Mouse (Mus musculus) cerebellum, adult 11 months (tissue): ENCODE measurements around the gene Tapt1.
"Not testable (repeated sequence)": the region's sequence is repeated elsewhere in the genome, so short reads cannot be mapped to it uniquely, and the experiment has no call there.

Experiments used
- DNase-seq: peaks from one replicate; pipeline ENCODE4 v3.0.0; 2022

Gene Tapt1

DNA sequence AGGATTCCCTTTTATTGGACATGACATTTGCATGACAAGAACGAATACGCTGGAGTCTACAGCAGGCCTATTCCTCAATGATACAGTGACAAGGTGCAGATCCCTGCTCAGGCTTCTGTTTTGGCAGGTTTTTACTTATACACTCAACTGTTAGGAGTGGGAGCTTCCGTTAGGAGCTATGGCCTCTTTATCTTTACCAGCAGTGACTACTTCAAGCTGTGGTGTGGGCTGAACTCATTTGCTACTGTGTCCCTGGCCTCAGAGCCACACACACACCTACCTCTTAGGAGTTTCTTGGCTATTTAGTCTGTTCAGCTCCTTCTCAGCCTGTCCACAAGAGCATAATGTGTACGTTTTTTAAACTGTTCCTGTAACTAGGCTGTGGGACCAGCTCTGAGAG lies 30.3 kb downstream of the Tapt1 start:
- DNase-seq, result no peak

DNA sequence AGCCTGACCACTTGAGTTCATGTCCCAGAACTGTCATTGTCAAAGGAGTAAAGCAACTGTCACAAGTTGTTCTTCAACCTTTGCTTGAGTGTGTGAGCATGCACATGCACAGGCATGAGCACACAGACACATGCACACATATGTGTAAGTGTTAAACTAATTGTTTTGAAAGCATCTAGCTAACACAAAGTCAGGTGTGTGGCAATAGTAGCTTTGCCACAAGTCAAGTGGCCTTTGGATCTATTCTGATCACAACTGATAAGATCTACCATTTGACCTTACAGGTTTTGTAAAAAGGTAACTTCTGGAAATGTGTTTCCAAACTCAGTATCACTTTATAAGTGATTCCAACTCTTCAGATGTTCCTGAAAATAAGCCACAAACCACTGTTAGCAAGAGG lies 39.1 kb downstream of the Tapt1 start:
- no peak for DNase-seq

DNA sequence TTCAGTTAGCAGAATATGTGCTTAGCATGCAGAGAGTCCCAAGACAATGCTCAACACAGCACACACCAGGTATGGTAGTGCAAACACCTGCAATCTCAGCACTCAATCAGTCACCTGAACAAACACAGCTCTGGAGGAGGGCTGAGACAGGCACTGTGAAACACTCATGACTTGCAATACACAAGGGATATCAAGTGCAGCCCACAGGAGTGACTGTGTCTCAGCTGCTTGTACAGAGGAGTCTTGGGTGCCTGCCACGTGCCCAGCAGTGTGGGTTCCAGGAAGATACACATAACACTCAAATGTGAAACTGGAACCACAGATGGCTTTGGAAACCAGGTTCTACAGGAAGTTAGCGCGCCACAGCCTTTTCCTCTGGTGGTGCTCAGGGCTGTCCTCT lies 44.8 kb downstream of the Tapt1 start:
- DNase-seq, result no peak

DNA sequence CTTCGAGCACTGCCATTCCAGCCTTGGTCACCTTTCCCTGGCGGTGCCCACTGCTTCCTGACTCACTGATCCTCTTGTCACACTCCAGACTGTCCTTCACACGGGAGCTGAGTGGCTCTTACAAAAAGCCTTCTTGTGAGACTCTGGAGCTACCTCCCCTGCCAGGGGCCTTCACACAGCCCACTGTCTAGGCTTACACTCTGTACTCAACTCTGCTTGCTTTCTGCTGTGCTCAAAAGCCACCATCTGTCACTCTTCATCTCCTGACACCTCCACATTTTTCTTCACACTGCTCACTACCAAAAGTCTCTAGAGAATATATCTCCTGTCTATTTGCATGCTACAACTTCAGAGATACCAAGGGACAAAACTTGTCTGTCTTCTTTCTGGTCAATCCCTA lies 46.0 kb downstream of the Tapt1 start:
- no peak for DNase-seq

DNA sequence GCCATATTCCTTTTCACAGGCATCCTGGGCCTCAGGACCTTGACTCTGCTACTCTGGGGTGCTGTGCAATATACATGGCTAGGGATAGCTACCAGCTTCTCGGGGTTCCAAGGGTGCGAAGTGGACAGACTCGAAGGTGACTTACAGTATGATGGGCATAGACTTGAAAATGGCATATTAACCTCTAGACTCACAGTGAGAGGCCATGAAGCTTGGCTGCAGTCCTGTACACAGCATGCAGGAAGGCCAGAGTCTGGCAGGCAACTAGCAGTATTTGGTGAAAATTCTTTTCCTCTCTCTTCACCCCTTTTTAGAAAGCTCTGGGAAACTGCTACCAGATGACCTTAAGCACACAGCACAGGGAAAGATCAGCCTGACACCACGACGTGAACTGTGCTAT lies 52.4 kb downstream of the Tapt1 start:
- peak; percentile 71 for DNase-seq

DNA sequence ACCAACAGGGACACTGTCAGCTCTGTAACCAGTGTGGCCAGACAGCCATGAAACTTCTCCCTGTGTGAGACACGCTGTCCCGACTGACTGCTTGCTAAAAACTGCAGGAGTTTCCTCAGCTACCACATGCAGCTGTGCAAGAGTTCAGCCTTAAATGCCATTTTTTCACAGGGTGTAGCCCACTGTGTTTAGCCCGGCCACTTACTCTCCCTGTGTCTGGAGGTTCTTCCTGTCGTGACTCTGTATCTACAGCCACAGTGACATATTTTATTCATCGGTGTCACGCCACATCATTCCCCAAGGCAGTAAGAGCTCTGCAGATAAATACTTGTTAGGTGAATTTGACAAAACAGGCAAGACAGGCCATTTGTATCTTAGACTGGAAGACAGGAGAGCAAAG lies 59.6 kb downstream of the Tapt1 start:
- no peak for DNase-seq

DNA sequence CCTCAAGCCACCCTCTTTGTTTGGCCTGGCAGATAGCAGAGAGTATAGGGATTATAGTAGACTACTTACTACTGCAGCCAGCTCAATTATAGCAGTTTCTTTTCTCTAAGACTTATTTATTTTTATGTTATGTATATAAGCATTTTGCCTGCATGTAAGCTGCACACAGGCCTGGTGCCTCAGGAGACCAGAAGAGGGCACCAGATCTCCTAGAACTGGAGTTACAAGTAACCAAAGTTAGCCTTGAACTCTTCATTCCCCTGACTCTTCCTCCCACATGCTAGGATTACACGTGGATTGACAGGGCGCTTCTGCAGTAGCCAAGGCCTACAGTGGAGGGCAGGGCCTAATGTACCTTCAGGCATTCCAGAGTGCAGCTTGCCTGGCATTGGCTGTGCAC lies 60.6 kb downstream of the Tapt1 start:
- no peak for DNase-seq

DNA sequence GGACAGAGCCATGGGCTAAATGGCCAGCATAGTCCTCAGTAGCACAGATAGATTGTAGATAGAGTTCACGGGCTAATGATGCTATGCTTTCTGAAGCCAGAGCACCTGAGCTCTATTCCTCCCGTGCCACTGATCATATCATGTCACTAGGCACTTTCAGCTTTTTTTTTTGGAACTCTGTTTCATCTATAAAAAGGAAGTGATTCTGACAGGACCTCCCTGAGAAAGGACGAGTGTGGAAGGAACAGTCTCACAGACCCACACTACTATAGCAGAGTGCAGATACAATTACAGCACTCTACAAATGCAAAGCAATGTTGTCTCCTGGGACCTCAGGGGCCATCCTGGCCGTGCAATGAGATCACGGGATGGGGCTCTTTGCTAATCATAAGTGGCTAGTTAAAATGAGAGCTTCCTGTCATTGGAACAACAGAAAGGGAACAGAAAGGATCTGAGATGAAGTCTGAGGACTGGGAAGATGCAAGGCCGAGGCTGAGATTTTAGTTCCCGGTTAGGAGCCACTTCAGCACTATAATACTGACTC lies 62.1 kb downstream of the Tapt1 start:
- no peak for DNase-seq

DNA sequence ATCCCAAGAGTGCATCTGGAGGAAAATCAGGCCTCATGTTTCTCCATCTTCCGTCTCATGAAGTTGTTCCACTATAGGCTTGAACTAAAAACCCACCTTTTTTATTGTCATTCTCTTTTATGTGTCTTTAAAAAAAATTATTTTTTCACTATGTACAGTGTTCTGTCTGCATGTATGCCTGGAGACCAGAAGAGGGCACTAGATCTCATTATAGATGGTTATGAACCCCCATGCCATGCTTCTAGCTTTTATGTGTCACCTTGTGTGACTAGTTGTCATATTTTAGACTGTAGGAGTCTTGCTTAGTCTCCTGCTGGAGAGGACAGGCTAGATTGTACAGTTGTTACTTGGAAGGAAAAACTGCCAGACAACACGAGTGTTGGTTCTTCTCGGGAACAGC lies 63.1 kb downstream of the Tapt1 start:
- DNase-seq, result no peak

DNA sequence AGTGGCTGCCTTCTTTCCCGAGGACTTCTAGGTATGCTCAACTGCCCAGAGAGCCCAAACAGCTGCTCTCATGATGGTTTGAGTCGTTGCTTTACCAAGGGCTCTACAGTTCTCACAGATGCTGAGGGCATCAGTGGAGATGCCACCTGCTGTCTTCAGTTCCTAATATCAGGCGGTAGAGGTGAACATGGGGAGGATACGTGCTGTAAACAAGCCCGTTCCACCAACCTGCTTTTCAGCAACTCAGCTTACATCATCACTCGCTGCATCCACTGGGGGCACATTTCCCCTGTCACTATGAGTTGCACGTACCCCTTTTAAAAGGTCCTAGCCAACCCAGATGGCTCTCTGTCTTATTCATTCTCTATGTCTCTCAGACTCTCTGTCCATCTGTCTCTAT lies 63.6 kb downstream of the Tapt1 start:
- DNase-seq, result no peak

DNA sequence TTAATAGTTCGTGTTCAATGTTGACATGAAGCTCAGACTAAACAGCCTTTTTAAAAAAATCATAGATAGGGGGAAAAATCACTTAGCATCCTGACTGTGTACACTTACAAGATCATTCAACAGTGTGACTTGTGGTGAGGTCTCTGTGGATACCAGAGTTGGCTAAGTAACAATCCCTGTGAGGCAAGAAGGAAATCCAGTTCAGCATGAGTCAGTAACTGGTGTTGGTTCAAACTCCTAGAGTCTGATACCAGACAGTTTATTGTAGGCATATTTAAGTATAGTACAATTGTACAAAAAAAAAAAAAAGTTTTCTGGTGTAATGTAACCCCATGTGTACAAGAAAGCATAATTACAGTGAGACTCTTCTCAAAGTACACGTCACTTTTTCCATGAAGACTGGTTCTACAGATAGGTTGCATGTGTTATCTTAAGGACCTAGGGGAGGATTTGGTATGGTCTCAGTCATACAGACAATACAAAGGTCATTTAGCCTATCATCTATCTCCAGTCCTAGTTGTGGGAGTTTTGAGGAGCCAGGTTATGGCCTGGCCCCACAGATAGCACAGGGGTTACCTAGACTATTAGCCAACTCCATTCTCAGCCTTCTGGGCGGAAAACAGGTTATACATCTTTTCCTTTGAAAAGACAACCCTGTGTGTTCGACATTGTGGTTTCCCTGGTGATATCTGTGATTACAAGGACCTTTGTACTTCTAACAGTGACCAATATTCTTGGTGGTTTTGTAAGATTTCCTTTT lies 66.6 kb downstream of the Tapt1 start:
- no peak for DNase-seq

DNA sequence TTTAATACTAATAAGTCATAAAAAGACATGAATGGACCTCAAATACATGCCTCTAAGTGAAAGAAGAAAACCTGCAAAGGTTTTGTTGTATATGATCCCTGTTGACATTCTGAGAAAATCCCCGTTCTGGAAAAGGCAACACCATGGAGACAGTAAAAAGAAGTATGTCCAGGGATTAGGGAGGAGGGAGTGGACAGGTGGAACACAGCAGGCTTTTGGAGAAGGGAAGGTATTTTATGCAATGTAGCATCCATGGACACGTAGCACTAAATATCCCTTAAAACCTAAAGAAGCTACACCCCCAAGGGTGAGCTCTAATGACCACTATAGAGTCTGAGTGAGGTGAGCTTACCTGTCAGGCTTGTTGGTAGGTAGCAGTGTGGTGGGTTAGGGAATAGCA lies 67.2 kb downstream of the Tapt1 start:
- DNase-seq, result no peak

DNA sequence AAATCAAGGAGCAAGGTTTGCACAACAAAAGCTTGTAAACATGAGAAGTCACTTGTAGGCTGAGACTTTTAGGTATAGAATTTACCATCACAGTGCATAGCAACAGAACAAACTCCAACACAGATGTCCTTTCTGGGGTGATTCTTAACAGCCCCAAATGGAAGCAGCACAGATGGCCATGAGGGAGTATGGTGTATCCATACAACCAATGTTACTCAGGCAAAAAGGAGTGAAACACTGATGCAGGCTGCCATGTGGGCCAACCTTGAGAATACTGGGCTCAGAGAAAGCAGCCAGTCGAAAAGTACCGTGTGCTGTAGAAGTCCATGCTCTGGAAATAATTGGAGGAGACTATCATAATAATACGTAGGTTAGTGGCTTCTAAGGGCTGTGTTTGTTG lies 68.0 kb downstream of the Tapt1 start:
- DNase-seq, result no peak

DNA sequence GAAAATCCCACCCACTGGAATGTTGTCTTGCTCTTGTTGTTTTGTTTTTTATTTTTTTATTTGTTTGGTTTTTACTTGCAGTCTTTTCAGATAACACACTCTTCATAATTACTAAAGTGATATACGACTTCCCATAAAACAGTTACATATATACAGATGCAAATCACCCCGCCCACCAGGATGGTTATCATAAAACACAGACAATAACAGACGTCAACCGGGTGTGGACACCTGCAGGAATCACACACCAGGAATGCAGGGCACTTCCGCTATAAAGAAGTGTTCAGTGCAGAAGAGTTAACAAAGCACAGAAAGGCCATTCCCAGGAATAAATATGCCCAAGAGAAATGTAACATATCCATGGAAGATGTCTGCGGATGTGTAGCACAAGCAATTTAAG lies 68.7 kb downstream of the Tapt1 start:
- no peak for DNase-seq

DNA sequence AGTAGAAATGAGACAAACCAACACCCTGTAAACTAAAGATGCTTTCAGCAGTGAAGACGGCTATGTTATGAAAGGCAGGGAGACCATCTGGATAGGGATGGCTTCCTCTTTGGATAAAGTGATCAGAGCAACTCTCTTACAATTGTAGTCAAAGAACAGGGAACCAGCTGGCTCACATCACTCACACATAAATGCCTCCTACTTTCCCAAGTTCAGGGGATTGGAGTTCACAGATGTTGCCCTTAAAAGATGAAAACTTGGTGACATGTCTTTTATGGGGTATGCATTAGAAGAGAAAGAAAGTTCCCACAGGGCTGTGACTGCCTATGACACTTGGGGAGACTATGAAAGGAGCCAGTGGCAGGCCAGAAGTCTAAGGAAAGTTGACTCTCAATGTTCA lies 73.4 kb downstream of the Tapt1 start:
- DNase-seq, result no peak

DNA sequence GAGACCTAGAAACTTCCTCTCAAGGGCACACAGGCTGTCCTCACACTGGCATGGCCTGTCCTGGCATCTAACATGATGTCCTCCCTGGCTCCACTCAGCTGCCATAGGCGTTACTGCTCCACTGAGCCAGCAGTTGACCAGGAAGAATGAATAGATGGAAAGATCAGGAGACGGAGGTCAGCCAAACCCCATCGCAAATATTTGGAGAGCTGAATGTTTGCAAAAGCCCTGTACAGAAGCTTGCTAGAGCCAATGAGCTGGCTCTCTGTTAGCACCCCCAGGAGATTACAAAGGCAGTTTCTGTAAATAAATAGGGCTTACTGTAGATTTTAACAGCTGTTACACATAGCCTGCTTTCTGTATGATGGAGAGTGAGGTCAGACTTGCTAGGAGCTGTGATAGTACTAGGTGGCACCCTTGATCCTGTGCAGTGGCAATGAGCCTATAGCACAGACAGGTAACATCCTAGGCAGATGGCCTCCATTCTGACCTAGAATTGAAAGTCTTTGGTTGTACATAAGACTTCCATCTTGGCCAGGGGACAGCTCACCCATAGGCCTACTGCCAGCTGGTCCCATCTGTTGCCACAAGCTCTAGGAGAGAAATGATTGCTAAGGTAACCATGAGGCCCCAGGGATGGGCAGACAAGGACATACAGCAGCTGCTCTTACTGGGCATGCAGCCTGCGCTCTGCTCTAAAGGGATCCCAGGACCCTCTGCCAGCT lies 74.9 kb downstream of the Tapt1 start:
- DNase-seq, result peak; percentile 96

DNA sequence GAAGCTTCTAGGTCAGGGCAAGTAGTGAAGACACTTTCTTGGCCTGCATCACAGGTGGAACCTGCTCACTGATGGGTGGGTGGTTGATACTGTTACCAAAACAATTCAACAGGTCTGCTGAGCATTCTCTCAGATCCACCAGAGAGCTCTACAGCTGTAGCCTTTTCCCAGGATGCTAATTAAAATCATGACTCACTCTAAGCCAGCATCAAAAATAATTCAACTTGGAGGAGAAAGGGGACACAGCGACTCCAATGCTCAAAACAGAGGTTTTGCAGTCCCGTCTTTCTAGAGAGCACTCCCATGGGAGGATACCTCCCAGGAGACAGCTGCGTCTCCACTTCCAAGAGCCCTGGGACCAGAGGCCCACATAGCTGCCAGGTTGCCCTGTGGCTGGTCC lies 78.7 kb downstream of the Tapt1 start:
- no peak for DNase-seq

DNA sequence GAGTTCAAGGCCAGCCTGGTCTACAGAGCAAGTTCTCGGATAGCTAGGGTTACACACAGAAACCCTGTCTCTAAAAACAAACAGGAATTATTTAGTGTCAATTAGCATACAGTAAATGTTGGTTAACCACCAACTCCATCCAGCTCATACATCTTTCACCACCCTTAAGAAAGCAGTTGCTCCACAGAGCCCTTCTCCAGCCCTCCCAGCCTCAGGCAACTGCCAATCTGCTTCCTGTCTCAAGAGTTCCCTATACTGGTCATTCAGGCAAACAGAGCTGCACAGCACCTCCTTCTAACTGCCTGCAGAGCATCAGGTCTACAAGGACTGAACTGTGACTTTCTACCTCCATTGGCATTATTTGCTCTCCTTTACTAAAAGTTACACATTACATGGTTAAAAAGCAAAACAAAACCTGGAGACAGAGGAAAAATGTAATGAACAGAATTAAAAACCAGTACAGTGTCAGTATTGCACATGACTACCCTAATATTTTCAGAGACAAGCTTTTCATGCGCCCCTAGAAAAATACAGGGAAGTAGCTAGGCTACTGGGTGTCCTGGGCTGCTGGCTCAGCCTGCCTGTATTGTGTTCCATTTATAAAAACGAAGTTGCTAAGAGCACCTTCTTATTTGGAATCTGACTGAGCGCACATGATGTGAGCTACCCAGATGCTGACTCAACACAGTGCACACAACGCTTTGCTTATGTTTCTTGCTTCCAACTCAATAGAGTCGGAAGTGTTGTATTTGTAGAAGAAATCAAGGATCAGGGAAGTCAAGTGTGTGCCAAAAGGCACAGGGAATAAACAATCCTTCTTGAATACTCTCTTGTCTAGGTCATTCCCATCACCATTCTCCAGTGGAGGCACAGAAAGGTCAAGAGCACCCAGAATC lies 79.7 kb downstream of the Tapt1 start:
- DNase-seq, result no peak

DNA sequence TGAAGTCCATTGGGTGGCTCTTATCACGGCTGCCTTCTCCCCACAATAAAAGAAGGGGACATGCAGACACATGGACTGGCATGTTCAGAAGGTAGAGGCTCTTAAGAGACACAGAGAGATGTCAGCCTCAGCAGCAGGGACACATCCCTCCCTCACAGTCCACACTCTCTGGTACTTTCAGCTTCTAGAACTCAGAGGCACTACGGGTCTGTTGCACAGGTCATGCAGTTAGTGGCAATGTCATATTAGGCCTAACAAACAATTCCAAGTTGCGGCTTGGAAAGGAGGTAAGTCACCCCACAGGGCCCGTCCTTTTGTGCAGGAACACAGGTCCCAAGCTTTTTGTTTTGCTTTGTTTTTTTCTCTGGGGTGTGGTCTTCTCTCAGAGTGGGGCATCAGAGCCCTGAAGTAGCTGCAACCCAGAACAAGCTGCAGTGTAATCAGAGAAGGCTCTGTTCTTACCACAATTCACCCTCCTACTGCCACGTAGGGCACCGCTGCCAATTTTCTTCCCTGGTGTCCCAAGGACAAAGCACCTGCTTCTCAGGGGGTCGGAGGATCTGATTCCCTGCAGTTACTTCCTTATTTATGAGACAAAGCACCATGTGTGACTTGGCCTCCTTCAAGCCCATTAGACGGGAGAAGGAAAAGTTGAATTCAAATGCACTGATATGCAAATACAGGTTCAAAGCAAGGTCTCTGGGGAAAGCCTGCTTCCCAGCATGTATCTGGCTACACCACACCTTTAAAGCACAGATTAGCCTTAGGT lies 82.8 kb downstream of the Tapt1 start:
- DNase-seq, result no peak

DNA sequence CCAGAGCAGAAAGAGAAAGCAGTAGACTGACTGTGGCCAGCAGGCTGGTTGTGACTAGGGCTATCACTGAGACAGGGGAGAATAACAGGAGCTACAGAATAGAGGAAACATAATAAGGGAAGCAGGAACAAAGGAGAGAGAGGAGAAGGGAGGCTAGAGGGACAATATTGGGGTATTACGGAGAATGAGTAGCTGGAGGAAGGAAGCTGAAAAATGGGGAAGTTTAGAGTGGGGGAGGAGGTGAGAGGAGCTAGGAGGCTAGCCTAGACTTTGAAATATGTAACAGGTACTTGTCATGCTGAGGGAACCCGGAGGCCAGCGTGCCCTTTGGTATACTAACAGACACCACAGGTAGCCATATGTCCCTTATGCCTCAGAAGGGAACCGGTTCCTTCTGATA lies 98.9 kb downstream of the Tapt1 start:
- DNase-seq, result no peak

DNA sequence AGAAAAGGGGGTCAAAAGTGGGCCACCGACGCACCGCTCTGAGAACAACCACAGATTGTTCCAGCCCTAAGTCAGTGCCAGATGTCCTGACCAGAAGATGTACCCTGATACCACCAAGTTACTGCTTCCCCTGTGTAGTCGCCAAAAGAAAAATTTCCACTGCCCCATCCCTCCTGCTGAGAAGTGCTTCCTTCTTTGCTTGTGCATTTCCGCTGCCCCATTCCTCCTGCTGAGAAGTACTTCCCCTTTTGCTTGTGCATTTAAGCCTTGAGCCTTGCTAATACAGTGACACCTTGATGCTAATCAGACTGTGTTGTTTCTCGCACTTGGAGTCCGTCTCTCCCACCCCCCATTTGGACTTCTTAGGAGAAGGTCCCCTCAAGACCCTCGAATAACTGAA lies 99.9 kb downstream of the Tapt1 start:
- DNase-seq, result not testable (repeated sequence)
